Mouse (Mus musculus) hindbrain, embryonic 15.5 days (tissue): ENCODE results near the gene Esx1. TPM values are rescaled to one million over a fixed set of nuclear protein-coding genes. Genes with fewer than 3 reads are reported as not detected.

Experiments used
- ATAC-seq: fragments of 200-750 bp; cut with Nextera tagmentation; 2 replicates; pipeline ENCODE4 v1.8.0; 2017; ENCODE audit warnings: low read depth, moderate number of reproducible peaks, moderate TSS enrichment; ENCODE audit not compliant: low FRiP score
- H3K27ac ChIP-seq: fragments of 300-500 bp; sonication (generic); replicated peaks from 2 replicates; pipeline ENCODE4 v1.5.1; 2015; ENCODE audit warnings: mild to moderate bottlenecking, inconsistent platforms
- H3K27me3 ChIP-seq: fragments of 300-500 bp; sonication (generic); 2 replicates; pipeline ENCODE4 v1.6.1; 2015; ENCODE audit warnings: control low read depth, inconsistent platforms
- H3K36me3 ChIP-seq: fragments of 300-500 bp; sonication (generic); 2 replicates; pipeline ENCODE4 v1.6.1; 2015; ENCODE audit warnings: control low read depth, inconsistent platforms
- H3K4me1 ChIP-seq: fragments of 300-500 bp; sonication (generic); replicated peaks from 2 replicates; pipeline ENCODE4 v1.6.1; 2015; ENCODE audit warnings: control low read depth, inconsistent platforms
- H3K4me2 ChIP-seq: fragments of 300-500 bp; sonication (generic); 2 replicates; pipeline ENCODE4 v1.6.1; 2015; ENCODE audit warnings: moderate library complexity, mild to moderate bottlenecking, inconsistent platforms
- H3K4me3 ChIP-seq: fragments of 300-500 bp; sonication (generic); 2 replicates; pipeline ENCODE4 v1.5.1; 2015; ENCODE audit warnings: mild to moderate bottlenecking, inconsistent platforms
- H3K9ac ChIP-seq: fragments of 300-500 bp; sonication (generic); 2 replicates; pipeline ENCODE4 v1.6.1; 2015; ENCODE audit warnings: inconsistent platforms
- H3K9me3 ChIP-seq: fragments of 300-500 bp; sonication (generic); 2 replicates; pipeline ENCODE4 v1.6.1; 2016; ENCODE audit warnings: control low read depth, inconsistent platforms
- WGBS: fragments of 180-500 bp; shearing (Covaris S2); methylation state at CpG from one replicate; pipeline ENCODE4 v1.1.7; 2015; 5-methylcytosine and 5-hydroxymethylcytosine counted together
- polyA plus RNA-seq: library from polyadenylated mRNA; unstranded; fragments of >200 nt; fragmentation: Nextera tagmentation; extraction: Ambion mirVana; gene quantifications from 2 replicates; pipeline ENCODE4 v1.2.1, GENCODE M21; 2015

The Esx1 gene
- polyA plus RNA-seq: not detected in 2 replicates

GRCm38 (mm10) chrX:137121718-137122117 lies at the start of gene Esx1:
Gene Esx1 (minus strand): TSS chrX:137122083.
- Histone ChIP-seq H3K36me3 (no peaks in the 10 kb centered on the region), H3K4me2 (0 out of 2 replicates have a peak within 1 kb of the TSS, but pooled peaks have one; percentile 11), H3K4me3 (no peak within 1 kb of the TSS), H3K27ac (no peak within 1 kb of the TSS), H3K9ac (no peak within 1 kb of the TSS), H3K9me3 (no peaks in the 10 kb centered on the region), H3K27me3 (peaks cover 59% of the 10 kb centered on the region), H3K4me1 (no peaks in the 10 kb centered on the region)
- ATAC-seq: no peak
- WGBS: 21% methylated on average over 21 of the region's 21 CpGs

- no peaks in the 10 kb centered on the region for H3K27me3 ChIP-seq
- H3K27ac ChIP-seq: no peak overlapping the region
- H3K36me3 ChIP-seq: no peaks in the 10 kb centered on the region
- H3K9me3 ChIP-seq: no peaks in the 10 kb centered on the region
- H3K9ac ChIP-seq: no peak overlapping the region
- H3K4me3 ChIP-seq: no peak overlapping the region
- H3K4me2 ChIP-seq: no peak overlapping the region
- ATAC-seq: no peak
- no peaks in the 10 kb centered on the region for H3K4me1 ChIP-seq
- 47% methylated on average over 7 of the region's 7 CpGs for WGBS
Measured at GRCm38 (mm10) chrX:137170021-137170420, 48.1 kb upstream of the Esx1 start.

- no peaks in the 10 kb centered on the region for H3K36me3 ChIP-seq
- 79% methylated on average over 7 of the region's 7 CpGs for WGBS
Measured at GRCm38 (mm10) chrX:137167658-137168057, 45.8 kb upstream of the Esx1 start.

GRCm38 (mm10) chrX:137165621-137166020 lies 43.7 kb upstream of the Esx1 start:
- no peak for ATAC-seq
- Histone ChIP-seq H3K9me3 (no peaks in the 10 kb centered on the region), H3K27me3 (no peaks in the 10 kb centered on the region), H3K27ac (no peak overlapping the region), H3K36me3 (no peaks in the 10 kb centered on the region), H3K4me3 (no peak overlapping the region), H3K9ac (no peak overlapping the region), H3K4me1 (no peaks in the 10 kb centered on the region), H3K4me2 (no peak overlapping the region)
- WGBS: 88% methylated on average over 3 of the region's 3 CpGs

More at GRCm38 (mm10) chrX:137167658-137168057, 45.8 kb upstream of the Esx1 start:
- Histone ChIP-seq H3K27me3 (no peaks in the 10 kb centered on the region), H3K9me3 (no peaks in the 10 kb centered on the region), H3K4me2 (no peak overlapping the region), H3K4me1 (no peaks in the 10 kb centered on the region), H3K4me3 (no peak overlapping the region), H3K9ac (no peak overlapping the region), H3K27ac (no peak overlapping the region)
- ATAC-seq: no peak

GRCm38 (mm10) chrX:137162700-137163099 lies 40.8 kb upstream of the Esx1 start:
- no peaks in the 10 kb centered on the region for H3K9me3 ChIP-seq
- no peak overlapping the region for H3K9ac ChIP-seq
- no peaks in the 10 kb centered on the region for H3K27me3 ChIP-seq

GRCm38 (mm10) chrX:137160971-137161370 lies 39.1 kb upstream of the Esx1 start:
- ATAC-seq: no peak
- H3K4me1 ChIP-seq: no peaks in the 10 kb centered on the region
- H3K4me3 ChIP-seq: no peak overlapping the region
- no peak overlapping the region for H3K4me2 ChIP-seq
- no peak overlapping the region for H3K27ac ChIP-seq
- H3K9ac ChIP-seq: no peak overlapping the region
- H3K36me3 ChIP-seq: no peaks in the 10 kb centered on the region
- 60% methylated on average over 3 of the region's 3 CpGs for WGBS
- no peaks in the 10 kb centered on the region for H3K9me3 ChIP-seq
- H3K27me3 ChIP-seq: no peaks in the 10 kb centered on the region

More at GRCm38 (mm10) chrX:137162700-137163099, 40.8 kb upstream of the Esx1 start:
- Histone ChIP-seq H3K27ac (no peak overlapping the region), H3K4me1 (no peaks in the 10 kb centered on the region), H3K36me3 (no peaks in the 10 kb centered on the region), H3K4me2 (no peak overlapping the region), H3K4me3 (no peak overlapping the region)
- ATAC-seq: no peak
- 85% methylated on average over 1 of the region's 1 CpGs for WGBS

GRCm38 (mm10) chrX:137149050-137149449 lies 27.2 kb upstream of the Esx1 start:
- H3K36me3 ChIP-seq: no peaks in the 10 kb centered on the region
- H3K9me3 ChIP-seq: no peaks in the 10 kb centered on the region
- WGBS: 93% methylated on average over 11 of the region's 11 CpGs
- H3K4me2 ChIP-seq: no peak overlapping the region
- no peaks in the 10 kb centered on the region for H3K27me3 ChIP-seq
- ATAC-seq: no peak
- no peak overlapping the region for H3K4me3 ChIP-seq
- no peak overlapping the region for H3K9ac ChIP-seq
- no peaks in the 10 kb centered on the region for H3K4me1 ChIP-seq
- H3K27ac ChIP-seq: no peak overlapping the region

- no peak overlapping the region for H3K9ac ChIP-seq
- 29% methylated on average over 4 of the region's 4 CpGs for WGBS
- no peaks in the 10 kb centered on the region for H3K9me3 ChIP-seq
- no peak overlapping the region for H3K4me3 ChIP-seq
- H3K36me3 ChIP-seq: no peaks in the 10 kb centered on the region
- H3K27ac ChIP-seq: no peak overlapping the region
- no peak for ATAC-seq
- H3K4me2 ChIP-seq: no peak overlapping the region
- no peaks in the 10 kb centered on the region for H3K27me3 ChIP-seq
- no peaks in the 10 kb centered on the region for H3K4me1 ChIP-seq
Measured at GRCm38 (mm10) chrX:137144674-137145073, 22.8 kb upstream of the Esx1 start.

- 86% methylated on average over 4 of the region's 4 CpGs for WGBS
- Histone ChIP-seq H3K4me3 (no peak overlapping the region), H3K4me2 (no peak overlapping the region), H3K27ac (no peak overlapping the region), H3K36me3 (no peaks in the 10 kb centered on the region), H3K9ac (no peak overlapping the region), H3K9me3 (no peaks in the 10 kb centered on the region), H3K4me1 (no peaks in the 10 kb centered on the region), H3K27me3 (no peaks in the 10 kb centered on the region)
- no peak for ATAC-seq
Measured at GRCm38 (mm10) chrX:137143726-137144125, 21.8 kb upstream of the Esx1 start.

GRCm38 (mm10) chrX:137142546-137142945 lies 20.7 kb upstream of the Esx1 start:
- 25% methylated on average over 2 of the region's 2 CpGs for WGBS
- Histone ChIP-seq H3K27me3 (no peaks in the 10 kb centered on the region), H3K9me3 (no peaks in the 10 kb centered on the region), H3K4me3 (no peak overlapping the region), H3K9ac (no peak overlapping the region), H3K27ac (no peak overlapping the region), H3K36me3 (no peaks in the 10 kb centered on the region), H3K4me2 (no peak overlapping the region), H3K4me1 (no peaks in the 10 kb centered on the region)
- no peak for ATAC-seq

GRCm38 (mm10) chrX:137141669-137142068 lies 19.8 kb upstream of the Esx1 start:
- Histone ChIP-seq H3K4me3 (no peak overlapping the region), H3K27ac (no peak overlapping the region), H3K4me1 (no peaks in the 10 kb centered on the region), H3K4me2 (peak overlapping the region; percentile 29; the same call in 1 of the 2 replicates), H3K36me3 (no peaks in the 10 kb centered on the region), H3K9me3 (no peaks in the 10 kb centered on the region), H3K27me3 (no peaks in the 10 kb centered on the region), H3K9ac (no peak overlapping the region)
- WGBS: 20% methylated on average over 6 of the region's 6 CpGs
- ATAC-seq: no peak

- H3K27me3 ChIP-seq: peaks cover 40% of the 10 kb centered on the region
- ATAC-seq: no peak
- 19% methylated on average over 17 of the region's 17 CpGs for WGBS
Measured at GRCm38 (mm10) chrX:137127542-137127941, 5.7 kb upstream of the Esx1 start.

More at GRCm38 (mm10) chrX:137127542-137127941, 5.7 kb upstream of the Esx1 start:
- Histone ChIP-seq H3K9me3 (no peaks in the 10 kb centered on the region), H3K4me3 (no peak overlapping the region), H3K9ac (no peak overlapping the region), H3K36me3 (no peaks in the 10 kb centered on the region), H3K4me1 (no peaks in the 10 kb centered on the region), H3K27ac (no peak overlapping the region), H3K4me2 (no peak overlapping the region)
